In genomic region chr10:116754940-116755339, GRCm38 (mm10) we compare ENCODE assay signal across 28 mouse cellular contexts.
"Had no signal": no experiment of that assay in that cellular context is flagged by ENCODE, and none has a peak within 500 bp of the region (broad histone marks: within the 10 kb centered on the region; RNA-seq: fewer than 3 reads in every experiment).

No protein-coding gene starts in this region.

- H3K4me2 ChIP-seq: heart, embryonic 11.5 days; heart, embryonic 13.5 days; heart, embryonic 15.5 days; hindbrain, embryonic 14.5 days; kidney, embryonic 15.5 days; limb, embryonic 12.5 days; liver, embryonic 11.5 days; liver, embryonic 13.5 days; liver, embryonic 15.5 days had no signal

- H3K36me3 ChIP-seq: heart, embryonic 13.5 days; heart, embryonic 15.5 days; kidney, embryonic 15.5 days; limb, embryonic 10.5 days; limb, embryonic 12.5 days; liver, embryonic 13.5 days; liver, embryonic 15.5 days had no signal

- H3K9me3 ChIP-seq: heart, embryonic 13.5 days; heart, embryonic 15.5 days; kidney, embryonic 15.5 days; limb, embryonic 10.5 days; limb, embryonic 12.5 days; liver, embryonic 13.5 days; liver, embryonic 15.5 days had no signal

- ATAC-seq: hindbrain, embryonic 16.5 days; intestine, embryonic 16.5 days; liver, postnatal 0 days had no signal

- H3K4me1 ChIP-seq: liver, embryonic 13.5 days; liver, embryonic 15.5 days had no signal

- H3K27ac ChIP-seq: heart, adult 2 months; heart, embryonic 13.5 days; heart, embryonic 15.5 days; hindbrain, embryonic 14.5 days; kidney, embryonic 15.5 days; kidney, postnatal 0 days; left cerebral cortex, adult 2 months; limb, embryonic 10.5 days; limb, embryonic 12.5 days; liver, embryonic 13.5 days; liver, embryonic 15.5 days had no signal

- H3K27me3 ChIP-seq: kidney, embryonic 15.5 days; limb, embryonic 12.5 days; liver, embryonic 13.5 days; liver, embryonic 15.5 days had no signal

- H3K4me3 ChIP-seq: heart, adult 2 months; heart, embryonic 13.5 days; heart, embryonic 15.5 days; kidney, embryonic 15.5 days; layer of hippocampus, adult 2 months; left cerebral cortex, adult 2 months; limb, embryonic 10.5 days; limb, embryonic 12.5 days; liver, embryonic 13.5 days; liver, embryonic 15.5 days had no signal

- H3K9ac ChIP-seq: heart, embryonic 13.5 days; heart, embryonic 15.5 days; hindbrain, embryonic 14.5 days; kidney, embryonic 15.5 days; limb, embryonic 12.5 days; liver, embryonic 13.5 days; liver, embryonic 15.5 days; liver, postnatal 0 days had no signal

- DNase-seq: gastrocnemius, postnatal 14 days; gastrocnemius, postnatal 36 days; heart, adult 11 months; heart, adult 2 months; heart, postnatal 14 days; heart, postnatal 36 days; kidney, adult 11 months; kidney, adult 2 months; kidney, adult 9 months; kidney, postnatal 14 days; kidney, postnatal 4 days; liver; liver, embryonic 13.5 days; liver, postnatal 0 days had no signal
